Mouse (Mus musculus): Measurements from ENCODE around the gene Atp1a4.

DNA sequence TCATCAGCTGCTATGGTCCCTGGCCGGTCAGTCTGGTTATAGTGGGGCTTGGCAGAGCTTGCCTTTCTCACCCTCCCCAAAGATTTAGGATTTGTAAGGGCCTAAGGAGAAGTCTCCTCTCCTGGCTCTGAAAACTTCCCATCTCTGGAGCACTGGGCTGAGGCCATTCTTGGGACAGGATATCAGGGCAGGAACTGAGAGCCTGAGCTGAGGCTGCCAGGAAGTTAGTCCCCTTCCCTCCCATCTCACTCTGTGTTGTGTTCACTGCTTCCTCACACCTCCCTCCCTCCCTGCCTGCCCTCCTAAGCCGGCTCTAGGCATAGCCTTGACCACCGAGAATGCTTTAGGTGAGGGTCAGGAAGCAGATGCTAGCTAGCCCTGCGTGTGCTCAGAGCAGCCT, 54.6 kb downstream of the Atp1a4 start:
- TF ChIP-seq CTCF (IDR thresholded peaks at IDR 0.05; ENCODE audit: borderline replicate concordance, extremely low read depth, insufficient read depth, insufficient read length), result no peak
- no peak for TF ChIP-seq POLR2A (IDR thresholded peaks at IDR 0.05; ENCODE audit: borderline replicate concordance, extremely low read depth, insufficient read depth, insufficient read length, poor library complexity, severe bottlenecking)

All from brain, embryonic 14.5 days (tissue).